Mouse (Mus musculus): ENCODE results near the gene Sptlc3. TPM values are rescaled to one million over a fixed set of nuclear protein-coding genes. Genes with fewer than 3 reads are reported as not detected.

Sptlc3 gene
- total and polyA plus RNA-seq, 3 experiments = not detected

- no peaks in the 10 kb centered on the region for H3K27me3 ChIP-seq (ENCODE audit: control insufficient read depth in 1 of 2, insufficient read depth in 2 of 2, low read length in 2 of 2)
- H3K27ac ChIP-seq (ENCODE audit: control insufficient read depth, low read depth, low read length) = no peak overlapping the region
- no peaks in the 10 kb centered on the region for H3K4me1 ChIP-seq (ENCODE audit: control insufficient read depth in 1 of 2, insufficient read depth in 2 of 2, low read length in 2 of 2)
- H3K4me3 ChIP-seq (ENCODE audit: control insufficient read depth in 1 of 2, insufficient read depth in 1 of 2, low read depth in 2 of 2, low read length in 2 of 2) = no peak overlapping the region
- DNase-seq (ENCODE audit: low read depth, low spot score) = no peak
- TF ChIP-seq RAD21 (IDR thresholded peaks at IDR 0.05; ENCODE audit: low read depth, low read length) (no peak), MAZ (IDR thresholded peaks at IDR 0.05; ENCODE audit: low read depth, low read length) (no peak), RCOR1 (IDR thresholded peaks at IDR 0.05; ENCODE audit: low read depth, low read length) (no peak), BHLHE40 (IDR thresholded peaks at IDR 0.05; ENCODE audit: borderline replicate concordance, low read depth, low read length) (no peak), NRF1 (IDR thresholded peaks at IDR 0.05; ENCODE audit: insufficient read depth, low read depth, low read length, poor library complexity, severe bottlenecking) (no peak), ETS1 (IDR thresholded peaks at IDR 0.05; ENCODE audit: low read depth, low read length) (no peak), TCF12 (IDR thresholded peaks at IDR 0.05; ENCODE audit: low read depth, low read length) (no peak), USF1 (IDR thresholded peaks at IDR 0.05; ENCODE audit: low read depth, low read length) (no peak), SMC3 (IDR thresholded peaks at IDR 0.05; ENCODE audit: low read depth, low read length) (no peak), USF2 (IDR thresholded peaks at IDR 0.05; ENCODE audit: borderline replicate concordance in 1 of 2, insufficient read depth in 1 of 2, low read depth in 1 of 2, low read length in 2 of 2) (no peak), TBP (IDR thresholded peaks at IDR 0.05; ENCODE audit: low read depth, low read length) (no peak), ZC3H11A (IDR thresholded peaks at IDR 0.05; ENCODE audit: low read depth, low read length) (no peak), ZKSCAN1 (IDR thresholded peaks at IDR 0.05; ENCODE audit: low read depth, low read length) (no peak), GATA1 (IDR thresholded peaks at IDR 0.05; ENCODE audit: low read depth, low read length) (no peak), NELFE (IDR thresholded peaks at IDR 0.05; ENCODE audit: low read depth, low read length) (no peak), MAFK (IDR thresholded peaks at IDR 0.05; ENCODE audit: borderline replicate concordance, low read depth, low read length) (no peak)
- no peaks in the 10 kb centered on the region for H3K36me3 ChIP-seq (ENCODE audit: control insufficient read depth in 1 of 2, insufficient read depth in 2 of 2, low read length in 2 of 2)
- no peak overlapping the region for H3K9ac ChIP-seq (ENCODE audit: control insufficient read depth, low read depth, low read length, poor library complexity, severe bottlenecking)
- no peaks in the 10 kb centered on the region for H3K9me3 ChIP-seq (replicated peaks; ENCODE audit: insufficient read depth, low read length)
- H3K79me2 ChIP-seq (ENCODE audit: control insufficient read depth, insufficient read depth, low read length, poor library complexity) = no peaks in the 10 kb centered on the region
Measured at GRCm38 (mm10) chr2:139608167-139608566, 114.5 kb downstream of the Sptlc3 start.

- Histone ChIP-seq H3K9ac (ENCODE audit: control insufficient read depth, low read depth, low read length, poor library complexity, severe bottlenecking) (no peak overlapping the region), H3K4me3 (ENCODE audit: control insufficient read depth in 1 of 2, insufficient read depth in 1 of 2, low read depth in 2 of 2, low read length in 2 of 2) (no peak overlapping the region), H3K27ac (ENCODE audit: control insufficient read depth, low read depth, low read length) (no peak overlapping the region), H3K36me3 (ENCODE audit: control insufficient read depth in 1 of 2, insufficient read depth in 2 of 2, low read length in 2 of 2) (no peaks in the 10 kb centered on the region), H3K4me1 (ENCODE audit: control insufficient read depth in 1 of 2, insufficient read depth in 2 of 2, low read length in 2 of 2) (no peaks in the 10 kb centered on the region), H3K9me3 (replicated peaks; ENCODE audit: insufficient read depth, low read length) (no peaks in the 10 kb centered on the region), H3K27me3 (ENCODE audit: control insufficient read depth in 1 of 2, insufficient read depth in 2 of 2, low read length in 2 of 2) (no peaks in the 10 kb centered on the region), H3K79me2 (ENCODE audit: control insufficient read depth, insufficient read depth, low read length, poor library complexity) (no peaks in the 10 kb centered on the region)
- no peak for DNase-seq (ENCODE audit: low read depth, low spot score)
- TF ChIP-seq MXI1 (IDR thresholded peaks at IDR 0.05; ENCODE audit: low read depth, low read length) = no peak
- TF ChIP-seq GABPA (IDR thresholded peaks at IDR 0.05; ENCODE audit: low read depth, low read length) = no peak
- no peak for TF ChIP-seq NELFE (IDR thresholded peaks at IDR 0.05; ENCODE audit: low read depth, low read length)
- TF ChIP-seq MEF2A (IDR thresholded peaks at IDR 0.05; ENCODE audit: extremely low read depth, insufficient replicate concordance, low read depth, low read length, poor library complexity, severe bottlenecking) = no peak
- no peak for TF ChIP-seq ZC3H11A (IDR thresholded peaks at IDR 0.05; ENCODE audit: low read depth, low read length)
- no peak for TF ChIP-seq ETS1 (IDR thresholded peaks at IDR 0.05; ENCODE audit: low read depth, low read length)
- TF ChIP-seq MAZ (IDR thresholded peaks at IDR 0.05; ENCODE audit: low read depth, low read length) = no peak
- TF ChIP-seq CTCF (IDR thresholded peaks at IDR 0.05 in 2 of 3, conservative IDR thresholded peaks at IDR 0.05 in 1 of 3; ENCODE audit: control insufficient read depth in 1 of 3, insufficient read depth in 1 of 3, low read depth in 2 of 3, low read length in 3 of 3, poor library complexity in 1 of 3, severe bottlenecking in 1 of 3) = no peak
- no peak for TF ChIP-seq JUND (IDR thresholded peaks at IDR 0.05; ENCODE audit: low read depth, low read length)
- TF ChIP-seq TCF12 (IDR thresholded peaks at IDR 0.05; ENCODE audit: low read depth, low read length) = no peak
- no peak for TF ChIP-seq RCOR1 (IDR thresholded peaks at IDR 0.05; ENCODE audit: low read depth, low read length)
- no peak for TF ChIP-seq UBTF (IDR thresholded peaks at IDR 0.05; ENCODE audit: borderline replicate concordance, insufficient read depth, low read depth, low read length)
- TF ChIP-seq POLR2A (IDR thresholded peaks at IDR 0.05; ENCODE audit: control insufficient read depth in 1 of 2, insufficient read depth in 1 of 2, low read depth in 1 of 2, low read length in 2 of 2, poor library complexity in 1 of 2) = no peak
- no peak for TF ChIP-seq ZKSCAN1 (IDR thresholded peaks at IDR 0.05; ENCODE audit: low read depth, low read length)
- no peak for TF ChIP-seq CHD2 (IDR thresholded peaks at IDR 0.05; ENCODE audit: low read length)
- no peak for TF ChIP-seq USF1 (IDR thresholded peaks at IDR 0.05; ENCODE audit: low read depth, low read length)
Measured at GRCm38 (mm10) chr2:139608810-139609209, 115.1 kb downstream of the Sptlc3 start.

Measured in MEL (cell line).